Mouse (Mus musculus) hindbrain, embryonic 11.5 days (tissue): ENCODE data around the gene Kcnk5. TPM values are rescaled to one million over a fixed set of nuclear protein-coding genes. Genes with fewer than 3 reads are reported as not detected.
A peak's percentile ranks its signal among the peaks of the same experiment; 100 is the strongest.

Source experiments
- ATAC-seq: fragments of 200-750 bp; cut with Nextera tagmentation; 2 replicates; pipeline ENCODE4 v1.8.0; 2017; ENCODE audit warnings: mild to moderate bottlenecking, moderate TSS enrichment, moderate library complexity; ENCODE audit not compliant: low FRiP score
- DNase-seq: peaks from one replicate; pipeline ENCODE4 v3.0.0-alpha.2; 2015; ENCODE audit warnings: low spot score
- H3K27ac ChIP-seq: fragments of 300-500 bp; sonication (generic); 2 replicates; pipeline ENCODE4 v1.5.1; 2014; ENCODE audit warnings: mild to moderate bottlenecking, low read depth, low read length
- H3K27me3 ChIP-seq: fragments of 300-500 bp; sonication (generic); 2 replicates; pipeline ENCODE4 v1.6.1; 2014; ENCODE audit warnings: mild to moderate bottlenecking, low read length, moderate library complexity, mixed read lengths; ENCODE audit not compliant: control insufficient read depth, insufficient read depth
- H3K36me3 ChIP-seq: fragments of 300-500 bp; sonication (generic); 2 replicates; pipeline ENCODE4 v1.6.1; 2014; ENCODE audit warnings: mild to moderate bottlenecking, low read length, moderate library complexity, mixed read lengths; ENCODE audit not compliant: control insufficient read depth, insufficient read depth
- H3K4me1 ChIP-seq: fragments of 300-500 bp; sonication (generic); replicated peaks from 2 replicates; pipeline ENCODE4 v1.6.1; 2014; ENCODE audit warnings: low read length, mixed read lengths; ENCODE audit not compliant: control insufficient read depth, insufficient read depth
- H3K4me2 ChIP-seq: fragments of 300-500 bp; sonication (generic); replicated peaks from 2 replicates; pipeline ENCODE4 v1.6.1; 2014; ENCODE audit warnings: mild to moderate bottlenecking, low read depth, low read length
- H3K4me3 ChIP-seq: fragments of 300-500 bp; sonication (generic); 2 replicates; pipeline ENCODE4 v1.5.1; 2014; ENCODE audit warnings: low read depth, low read length
- H3K9ac ChIP-seq: fragments of 300-500 bp; sonication (generic); 2 replicates; pipeline ENCODE4 v1.6.1; 2014; ENCODE audit warnings: low read depth, low read length
- H3K9me3 ChIP-seq: fragments of 300-500 bp; sonication (generic); 2 replicates; pipeline ENCODE4 v1.6.1; 2016; ENCODE audit warnings: low read length; ENCODE audit not compliant: control insufficient read depth
- WGBS: fragments of 180-500 bp; shearing (Covaris S2); extraction: QIAGEN DNeasy Blood & Tissue Kit; methylation state at CpG from one replicate; pipeline ENCODE4 v1.1.7; 2014; 5-methylcytosine and 5-hydroxymethylcytosine counted together
- polyA plus RNA-seq: library from polyadenylated mRNA; unstranded; fragments of >200 nt; fragmentation: Nextera tagmentation; extraction: Ambion mirVana; gene quantifications from 2 replicates; pipeline ENCODE4 v1.2.1, GENCODE M21; 2014

The Kcnk5 gene
- 4.6 and 8.5 TPM in 2 replicates for polyA plus RNA-seq

DNA sequence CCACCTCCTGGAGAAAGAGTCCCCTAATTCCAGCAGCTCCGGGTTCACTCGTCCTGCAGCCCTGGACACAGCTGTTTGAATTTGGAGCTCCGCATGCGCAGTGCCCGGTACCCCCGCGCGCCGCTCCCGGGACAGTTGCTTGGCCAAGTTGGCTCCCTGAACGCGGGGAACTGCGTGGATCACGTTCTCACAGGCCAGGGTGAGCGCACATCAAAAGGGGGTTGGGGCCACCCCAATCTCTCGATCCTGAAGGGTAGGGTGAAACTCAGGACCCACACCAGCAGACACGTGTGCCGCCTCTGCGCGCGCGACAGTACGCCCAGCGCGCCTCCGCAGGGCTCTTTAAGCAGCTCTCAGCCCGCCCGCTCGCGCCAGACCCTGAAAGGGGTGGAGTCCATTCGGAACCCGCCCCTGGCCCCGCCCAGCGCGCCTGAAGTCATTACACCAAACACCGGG lies at the start of gene Kcnk5:
TSS of gene Kcnk5 (minus strand) at position 344 of the 456 bp plus-strand sequence.
- Histone ChIP-seq H3K4me1 (peaks cover 9% of the 10 kb centered on the region), H3K27ac (no peak within 1 kb of the TSS), H3K4me2 (peak within 1 kb of the TSS; percentile 83), H3K9me3 (no peaks in the 10 kb centered on the region), H3K9ac (peak within 1 kb of the TSS; percentile 64), H3K27me3 (no peaks in the 10 kb centered on the region), H3K4me3 (peak within 1 kb of the TSS; percentile 55), H3K36me3 (no peaks in the 10 kb centered on the region)
- ATAC-seq (peak; percentile 90), DNase-seq (peak; percentile 94)
- 0% methylated on average over 36 of the region's 36 CpGs for WGBS

GRCm38 (mm10) chr14:20230063-20230491 lies 48.5 kb upstream of the Kcnk5 start:
- no peaks in the 10 kb centered on the region for H3K27me3 ChIP-seq
- 84% methylated on average over 7 of the region's 7 CpGs for WGBS
- H3K9me3 ChIP-seq, result no peaks in the 10 kb centered on the region
- H3K4me3 ChIP-seq, result no peak overlapping the region
- H3K9ac ChIP-seq, result no peak overlapping the region
- no peaks in the 10 kb centered on the region for H3K36me3 ChIP-seq
- DNase-seq (no peak), ATAC-seq (no peak)
- no peak overlapping the region for H3K4me2 ChIP-seq
- H3K27ac ChIP-seq, result no peak overlapping the region
- 0 out of 2 replicates have a peak, but pooled peaks cover 3% of the 10 kb centered on the region for H3K4me1 ChIP-seq

- H3K27ac ChIP-seq, result no peak overlapping the region
- 80% methylated on average over 6 of the region's 6 CpGs for WGBS
Measured at GRCm38 (mm10) chr14:20229437-20229836, 47.8 kb upstream of the Kcnk5 start.

DNA sequence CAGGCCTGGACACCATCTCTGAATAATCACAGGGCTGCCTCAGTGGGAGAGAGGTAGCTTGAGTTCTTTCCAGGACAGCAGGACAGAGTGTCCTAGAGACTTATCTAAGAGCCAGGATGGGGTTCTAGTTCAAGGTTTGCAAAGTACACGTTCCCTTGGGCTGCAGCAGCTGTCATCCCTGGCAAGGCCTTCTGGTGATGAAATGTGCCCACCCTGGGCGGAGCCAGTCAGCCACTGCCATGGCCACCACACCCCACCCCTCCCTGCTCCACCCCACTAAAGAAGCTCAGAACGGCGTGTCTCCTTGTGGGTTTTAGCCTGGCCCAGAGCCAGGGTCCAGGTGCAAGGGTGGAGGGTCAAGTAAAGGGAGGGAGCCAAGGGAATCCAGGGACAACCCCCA lies 46.7 kb upstream of the Kcnk5 start:
- H3K36me3 ChIP-seq, result no peaks in the 10 kb centered on the region
- H3K27me3 ChIP-seq, result no peaks in the 10 kb centered on the region
- H3K27ac ChIP-seq, result no peak overlapping the region
- H3K9me3 ChIP-seq, result no peaks in the 10 kb centered on the region
- WGBS, result 85% methylated on average over 4 of the region's 4 CpGs
- ATAC-seq (no peak), DNase-seq (no peak)
- H3K4me2 ChIP-seq, result no peak overlapping the region
- no peak overlapping the region for H3K4me3 ChIP-seq
- H3K9ac ChIP-seq, result no peak overlapping the region
- H3K4me1 ChIP-seq, result peaks cover 9% of the 10 kb centered on the region

More at GRCm38 (mm10) chr14:20229437-20229836, 47.8 kb upstream of the Kcnk5 start:
- peaks cover 7% of the 10 kb centered on the region for H3K4me1 ChIP-seq
- no peak overlapping the region for H3K4me2 ChIP-seq
- DNase-seq (no peak), ATAC-seq (no peak)
- H3K9me3 ChIP-seq, result no peaks in the 10 kb centered on the region
- H3K36me3 ChIP-seq, result no peaks in the 10 kb centered on the region
- H3K9ac ChIP-seq, result no peak overlapping the region
- H3K27me3 ChIP-seq, result no peaks in the 10 kb centered on the region
- no peak overlapping the region for H3K4me3 ChIP-seq

GRCm38 (mm10) chr14:20226982-20227381 lies 45.4 kb upstream of the Kcnk5 start:
- Histone ChIP-seq H3K27me3 (no peaks in the 10 kb centered on the region), H3K27ac (no peak overlapping the region), H3K9me3 (no peaks in the 10 kb centered on the region), H3K4me2 (no peak overlapping the region), H3K9ac (no peak overlapping the region), H3K4me1 (peaks cover 9% of the 10 kb centered on the region), H3K36me3 (no peaks in the 10 kb centered on the region), H3K4me3 (no peak overlapping the region)
- DNase-seq (no peak), ATAC-seq (no peak)
- 62% methylated on average over 2 of the region's 2 CpGs for WGBS

DNA sequence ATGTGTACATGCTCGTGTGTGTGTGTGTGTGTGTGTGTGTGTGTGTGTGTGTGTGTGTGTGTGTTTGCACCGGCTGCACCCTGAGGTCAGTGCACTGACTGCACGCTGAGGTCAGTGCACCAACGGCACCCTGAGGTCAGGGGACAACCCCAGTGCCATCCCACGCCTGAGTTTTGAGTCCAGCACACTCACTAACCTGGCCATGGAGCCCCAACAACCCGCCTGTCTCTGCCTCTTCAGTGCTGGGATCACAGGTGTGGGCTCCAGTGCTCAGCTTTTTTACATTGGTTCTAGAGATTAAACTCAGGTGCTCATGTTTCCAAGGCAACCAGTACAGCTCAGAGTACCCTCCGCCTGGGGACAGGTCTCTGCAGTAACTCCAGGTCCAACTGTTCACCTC lies 44.9 kb upstream of the Kcnk5 start:
- no peak overlapping the region for H3K4me3 ChIP-seq
- no peak overlapping the region for H3K27ac ChIP-seq
- no peaks in the 10 kb centered on the region for H3K36me3 ChIP-seq
- H3K27me3 ChIP-seq, result no peaks in the 10 kb centered on the region
- H3K4me1 ChIP-seq, result peaks cover 9% of the 10 kb centered on the region
- H3K9me3 ChIP-seq, result no peaks in the 10 kb centered on the region
- H3K9ac ChIP-seq, result no peak overlapping the region
- DNase-seq (peak; percentile 13), ATAC-seq (peak; percentile 16; the same call in 1 of the 2 replicates)
- no peak overlapping the region for H3K4me2 ChIP-seq
- 49% methylated on average over 7 of the region's 7 CpGs for WGBS

- WGBS, result 16% methylated on average over 4 of the region's 4 CpGs
- Histone ChIP-seq H3K27me3 (no peaks in the 10 kb centered on the region), H3K9me3 (no peaks in the 10 kb centered on the region), H3K36me3 (no peaks in the 10 kb centered on the region), H3K4me2 (no peak overlapping the region), H3K4me1 (peaks cover 9% of the 10 kb centered on the region), H3K27ac (peak overlapping the region; percentile 68), H3K9ac (no peak overlapping the region), H3K4me3 (no peak overlapping the region)
- DNase-seq (peak; percentile 70), ATAC-seq (peak; percentile 83)
Measured at GRCm38 (mm10) chr14:20225525-20225924, 43.9 kb upstream of the Kcnk5 start.

- Histone ChIP-seq H3K4me3 (no peak overlapping the region), H3K4me1 (peaks cover 9% of the 10 kb centered on the region), H3K9me3 (no peaks in the 10 kb centered on the region), H3K4me2 (no peak overlapping the region), H3K27ac (peak overlapping the region; percentile 68), H3K27me3 (no peaks in the 10 kb centered on the region), H3K36me3 (no peaks in the 10 kb centered on the region), H3K9ac (no peak overlapping the region)
- WGBS, result 71% methylated on average over 10 of the region's 10 CpGs
- ATAC-seq, result no peak
- DNase-seq, result no peak
Measured at GRCm38 (mm10) chr14:20224576-20225218, 43.1 kb upstream of the Kcnk5 start.

DNA sequence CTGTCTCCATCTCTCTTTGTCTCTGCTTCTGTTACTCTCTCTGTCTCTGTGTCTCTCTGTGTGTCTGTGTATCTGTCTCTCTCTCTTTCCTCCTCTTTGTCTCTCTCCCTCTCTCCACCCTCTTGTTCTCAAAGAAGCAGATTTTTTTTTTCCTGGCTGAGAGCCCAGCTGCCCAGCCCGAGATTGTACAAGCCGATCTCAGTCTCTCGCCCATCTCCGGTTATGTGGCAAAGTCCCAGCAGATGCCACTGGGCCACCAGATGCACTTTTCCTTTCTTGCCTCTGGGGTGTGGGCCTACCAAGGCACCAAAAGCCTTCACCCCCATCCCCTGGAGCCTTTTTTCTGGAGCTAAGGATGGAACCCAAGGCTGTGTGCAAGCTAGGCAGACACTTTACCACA lies 42.6 kb upstream of the Kcnk5 start:
- 80% methylated on average over 4 of the region's 4 CpGs for WGBS
- DNase-seq (no peak), ATAC-seq (no peak)
- Histone ChIP-seq H3K36me3 (no peaks in the 10 kb centered on the region), H3K9ac (no peak overlapping the region), H3K4me1 (peaks cover 9% of the 10 kb centered on the region), H3K27me3 (no peaks in the 10 kb centered on the region), H3K9me3 (no peaks in the 10 kb centered on the region), H3K4me2 (no peak overlapping the region), H3K27ac (peak overlapping the region; percentile 61), H3K4me3 (no peak overlapping the region)
